Mouse (Mus musculus): ENCODE data around the gene Aldh3b1.
"Not testable (repeated sequence)": the region's sequence is repeated elsewhere in the genome, so short reads cannot be mapped to it uniquely, and the experiment has no call there.

Aldh3b1 gene

GRCm38 (mm10) chr19:3929211-3929941 lies at the start of gene Aldh3b1:
Gene Aldh3b1, minus strand, starts transcription at chr19:3929808.
- no peak for DNase-seq (ENCODE audit: low read depth, low spot score)

- DNase-seq (ENCODE audit: low read depth, low spot score) = no peak
Measured at GRCm38 (mm10) chr19:3975866-3976265, 46.3 kb upstream of the Aldh3b1 start.

- DNase-seq (ENCODE audit: low read depth, low spot score) = not testable (repeated sequence)
Measured at GRCm38 (mm10) chr19:3974608-3975007, 45.0 kb upstream of the Aldh3b1 start.

GRCm38 (mm10) chr19:3972229-3972628 lies 42.6 kb upstream of the Aldh3b1 start, which contains the start of gene Aldh3b2:
Gene Aldh3b2, plus strand, starts transcription at chr19:3972328.
- no peak for DNase-seq (ENCODE audit: low read depth, low spot score)

- DNase-seq (ENCODE audit: low read depth, low spot score) = no peak
Measured at GRCm38 (mm10) chr19:3967258-3967657, 37.6 kb upstream of the Aldh3b1 start.

- no peak for DNase-seq (ENCODE audit: low read depth, low spot score)
Measured at GRCm38 (mm10) chr19:3966330-3967075, 36.9 kb upstream of the Aldh3b1 start.

- DNase-seq (ENCODE audit: low read depth, low spot score) = no peak
Measured at GRCm38 (mm10) chr19:3964030-3964429, 34.4 kb upstream of the Aldh3b1 start.

GRCm38 (mm10) chr19:3962469-3962868 lies 32.9 kb upstream of the Aldh3b1 start:
- DNase-seq (ENCODE audit: low read depth, low spot score) = no peak

GRCm38 (mm10) chr19:3961805-3962204 lies 32.2 kb upstream of the Aldh3b1 start:
- DNase-seq (ENCODE audit: low read depth, low spot score) = not testable (repeated sequence)

GRCm38 (mm10) chr19:3960211-3960610 lies 30.6 kb upstream of the Aldh3b1 start:
- no peak for DNase-seq (ENCODE audit: low read depth, low spot score)

GRCm38 (mm10) chr19:3959030-3959429 lies 29.4 kb upstream of the Aldh3b1 start:
- DNase-seq (ENCODE audit: low read depth, low spot score) = no peak

- no peak for DNase-seq (ENCODE audit: low read depth, low spot score)
Measured at GRCm38 (mm10) chr19:3958470-3958869, 28.9 kb upstream of the Aldh3b1 start, which contains the start of gene Aldh3b3. Gene Aldh3b3, plus strand, starts transcription at chr19:3958645.

GRCm38 (mm10) chr19:3957296-3958036 lies 27.9 kb upstream of the Aldh3b1 start:
- not testable (repeated sequence) for DNase-seq (ENCODE audit: low read depth, low spot score)

- DNase-seq (ENCODE audit: low read depth, low spot score) = no peak
Measured at GRCm38 (mm10) chr19:3955804-3956203, 26.2 kb upstream of the Aldh3b1 start.

GRCm38 (mm10) chr19:3955033-3955432 lies 25.4 kb upstream of the Aldh3b1 start:
- no peak for DNase-seq (ENCODE audit: low read depth, low spot score)

GRCm38 (mm10) chr19:3952099-3952498 lies 22.5 kb upstream of the Aldh3b1 start:
- no peak for DNase-seq (ENCODE audit: low read depth, low spot score)

- no peak for DNase-seq (ENCODE audit: low read depth, low spot score)
Measured at GRCm38 (mm10) chr19:3951461-3951860, 21.9 kb upstream of the Aldh3b1 start.

GRCm38 (mm10) chr19:3950331-3950730 lies 20.7 kb upstream of the Aldh3b1 start:
- DNase-seq (ENCODE audit: low read depth, low spot score) = no peak

- no peak for DNase-seq (ENCODE audit: low read depth, low spot score)
Measured at GRCm38 (mm10) chr19:3948546-3948945, 18.9 kb upstream of the Aldh3b1 start.

GRCm38 (mm10) chr19:3947813-3948212 lies 18.2 kb upstream of the Aldh3b1 start:
- DNase-seq (ENCODE audit: low read depth, low spot score) = no peak

GRCm38 (mm10) chr19:3946715-3947114 lies 17.1 kb upstream of the Aldh3b1 start:
- no peak for DNase-seq (ENCODE audit: low read depth, low spot score)

All from brain, embryonic 18.5 days (tissue).